Mouse (Mus musculus) liver, adult 2 months (tissue): ENCODE measurements around the gene Adgrv1. TPM values are rescaled to one million over a fixed set of nuclear protein-coding genes. Genes with fewer than 3 reads are reported as not detected.

Experiments used
- DNase-seq: peaks from one replicate; pipeline ENCODE4 v3.0.0-alpha.2; 2011; ENCODE audit warnings: low read depth, low spot score; ENCODE audit errors: extremely low read depth
- H3K27ac ChIP-seq: fragments of 200-500 bp; replicated peaks from 2 replicates; pipeline ENCODE4 v1.5.1; 2012; ENCODE audit warnings: low read depth, mild to moderate bottlenecking, control low read depth, inconsistent platforms, low read length; ENCODE audit not compliant: insufficient read depth
- H3K27me3 ChIP-seq: fragments of 200-500 bp; 2 replicates; pipeline ENCODE4 v1.6.1; 2012; ENCODE audit warnings: mild to moderate bottlenecking, moderate library complexity, low read length, inconsistent platforms; ENCODE audit not compliant: control insufficient read depth, insufficient read depth
- H3K36me3 ChIP-seq: fragments of 200-500 bp; 2 replicates; pipeline ENCODE4 v1.6.1; 2012; ENCODE audit warnings: low read length, inconsistent platforms; ENCODE audit not compliant: control insufficient read depth, insufficient read depth
- H3K4me1 ChIP-seq: fragments of 200-500 bp; 2 replicates; pipeline ENCODE4 v1.6.1; 2011; ENCODE audit warnings: low read length; ENCODE audit not compliant: control insufficient read depth, insufficient read depth
- H3K4me3 ChIP-seq: fragments of 200-500 bp; 2 replicates; pipeline ENCODE4 v1.5.1; 2011; ENCODE audit warnings: low read depth, mild to moderate bottlenecking, control low read depth, low read length, moderate library complexity; ENCODE audit not compliant: insufficient read depth
- H3K79me2 ChIP-seq: fragments of 200-500 bp; 2 replicates; pipeline ENCODE4 v1.6.1; 2012; ENCODE audit warnings: inconsistent platforms, mild to moderate bottlenecking, low read length, moderate library complexity; ENCODE audit not compliant: control insufficient read depth, insufficient read depth
- H3K9ac ChIP-seq: fragments of 200-500 bp; 2 replicates; pipeline ENCODE4 v1.6.1; 2012; ENCODE audit warnings: low read depth, mild to moderate bottlenecking, control low read depth, inconsistent platforms, low read length
- CTCF ChIP-seq: fragments of 200-500 bp; IDR thresholded peaks from 2 replicates; pipeline ENCODE4 v1.5.1; 2011; ENCODE audit warnings: low read depth, low read length, control low read depth
- POLR2A ChIP-seq: fragments of 200-500 bp; IDR thresholded peaks from 2 replicates; pipeline ENCODE4 v1.6.1; 2011; ENCODE audit warnings: low read length, control low read depth; ENCODE audit not compliant: insufficient read depth; ENCODE audit errors: extremely low read depth
- WGBS: fragments of 180-500 bp; shearing (Covaris S2); methylation state at CpG from one replicate; pipeline ENCODE4 v1.1.7; 2018; 5-methylcytosine and 5-hydroxymethylcytosine counted together
- polyA plus RNA-seq: library from polyadenylated mRNA; depleted of rRNA; stranded (reverse); fragments of >200 nt; gene quantifications from 2 replicates; pipeline ENCODE4 v1.2.3, GENCODE M21; 2012
- total RNA-seq: library from RNA; depleted of rRNA; stranded (reverse); fragments of >200 nt; gene quantifications from 2 replicates; pipeline ENCODE4 v1.2.3, GENCODE M21; 2014

The Adgrv1 gene
- total and polyA plus RNA-seq, 2 experiments, result 1.5 to 3.1 TPM

DNA sequence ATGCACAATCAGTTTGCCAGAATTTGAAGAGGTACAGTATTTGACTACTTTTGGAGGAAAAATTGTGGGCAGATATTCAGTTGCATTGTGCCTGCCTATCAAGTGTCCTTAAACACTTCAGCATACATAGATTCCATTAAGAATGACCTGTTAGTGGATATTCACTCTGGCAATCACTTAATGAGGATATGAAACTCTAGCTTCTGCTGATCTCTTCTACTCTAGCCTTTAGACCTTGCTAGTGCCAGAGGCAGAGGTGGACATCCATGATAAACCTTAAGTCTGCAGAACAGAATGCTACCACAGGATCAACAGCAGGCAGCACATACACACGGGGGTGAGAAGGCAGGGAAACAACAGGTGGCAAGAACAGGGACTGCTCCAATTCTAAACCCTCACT lies 488.5 kb downstream of the Adgrv1 start:
- H3K79me2 ChIP-seq, result no peaks in the 10 kb centered on the region
- no peak for TF ChIP-seq CTCF
- TF ChIP-seq POLR2A, result no peak
- WGBS, result 76% methylated on average over 1 of the region's 1 CpGs
- H3K4me1 ChIP-seq, result no peaks in the 10 kb centered on the region
- H3K27ac ChIP-seq, result no peak overlapping the region
- no peak overlapping the region for H3K9ac ChIP-seq
- DNase-seq, result no peak
- H3K27me3 ChIP-seq, result no peaks in the 10 kb centered on the region
- no peak overlapping the region for H3K4me3 ChIP-seq
- no peaks in the 10 kb centered on the region for H3K36me3 ChIP-seq

DNA sequence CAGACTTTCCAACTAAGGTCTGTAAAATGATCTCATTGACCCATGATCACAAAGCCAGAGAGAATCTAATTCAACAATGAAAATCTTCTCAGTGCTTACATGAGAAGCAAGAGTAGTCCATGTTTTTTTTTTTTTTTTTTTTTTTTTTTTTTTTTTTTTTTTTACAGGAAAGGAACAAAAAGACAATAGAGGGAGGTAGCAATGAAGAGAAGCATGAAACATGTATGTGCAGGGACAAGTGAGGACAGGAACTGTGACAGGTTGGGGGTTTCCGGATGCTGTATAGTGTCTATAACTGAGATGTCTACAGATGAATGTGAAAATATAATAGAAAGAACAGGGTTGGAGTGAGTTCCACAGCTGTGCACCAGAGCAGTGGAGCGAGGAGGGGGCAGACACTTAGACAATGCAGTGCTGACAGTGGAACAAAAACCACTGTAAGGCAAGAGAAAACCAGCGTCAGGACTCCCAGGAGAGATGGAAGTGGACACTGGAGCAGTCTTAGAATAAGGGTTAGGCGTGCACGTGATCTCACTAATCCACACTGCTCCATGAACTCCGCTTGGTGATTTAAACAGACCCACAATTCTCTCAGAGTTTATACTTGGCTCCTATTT lies 490.6 kb downstream of the Adgrv1 start:
- 97% methylated on average over 6 of the region's 6 CpGs for WGBS
- Histone ChIP-seq H3K27ac (no peak overlapping the region), H3K36me3 (no peaks in the 10 kb centered on the region), H3K4me1 (no peaks in the 10 kb centered on the region), H3K4me3 (no peak overlapping the region), H3K79me2 (no peaks in the 10 kb centered on the region), H3K9ac (no peak overlapping the region), H3K27me3 (no peaks in the 10 kb centered on the region)
- no peak for TF ChIP-seq CTCF
- TF ChIP-seq POLR2A, result no peak
- DNase-seq, result no peak

DNA sequence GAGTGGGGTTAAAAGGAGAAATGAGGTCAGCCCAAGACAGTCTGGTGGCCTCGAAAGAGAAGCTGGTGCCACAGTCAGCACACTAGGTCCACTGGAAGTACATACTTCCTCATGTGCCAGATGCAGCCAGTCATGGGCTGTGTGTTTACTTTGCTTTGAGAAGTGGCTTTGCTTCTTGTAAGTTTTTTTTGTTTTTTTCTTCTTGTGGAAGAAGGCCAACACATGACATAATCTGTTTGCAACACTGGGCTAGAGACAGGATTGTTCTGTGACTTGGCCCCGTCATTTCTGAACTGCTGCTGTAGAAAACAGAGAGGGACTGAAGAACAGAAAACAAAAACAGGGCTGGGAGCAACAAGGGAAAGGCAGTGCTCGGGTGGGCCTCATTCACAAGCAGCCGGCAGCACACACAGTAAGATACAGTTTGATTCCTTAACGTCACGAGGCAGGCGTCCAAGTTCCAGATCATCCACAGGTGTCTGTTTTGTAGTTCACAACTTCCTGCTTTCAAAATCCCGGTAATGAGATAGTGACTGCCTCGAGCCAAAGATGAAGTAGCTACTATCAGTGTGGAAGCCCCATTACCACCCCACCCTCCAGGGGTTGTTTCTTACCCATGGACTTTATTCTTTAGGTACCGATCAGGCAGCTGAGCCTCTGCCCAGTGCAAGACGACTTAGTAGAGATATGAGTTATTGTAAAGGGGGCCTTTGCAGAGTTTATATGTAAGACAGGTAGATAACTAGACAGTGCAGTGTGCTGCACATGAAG lies 496.1 kb downstream of the Adgrv1 start:
- H3K9ac ChIP-seq, result peak overlapping the region; percentile 11; the same call in 1 of the 2 replicates
- no peaks in the 10 kb centered on the region for H3K27me3 ChIP-seq
- H3K4me1 ChIP-seq, result no peaks in the 10 kb centered on the region
- peak; percentile 66 for DNase-seq
- no peak for TF ChIP-seq POLR2A
- TF ChIP-seq CTCF, result no peak
- WGBS, result 63% methylated on average over 11 of the region's 11 CpGs
- H3K36me3 ChIP-seq, result no peaks in the 10 kb centered on the region
- no peaks in the 10 kb centered on the region for H3K79me2 ChIP-seq
- H3K4me3 ChIP-seq, result no peak overlapping the region
- peak overlapping the region; percentile 64 for H3K27ac ChIP-seq

DNA sequence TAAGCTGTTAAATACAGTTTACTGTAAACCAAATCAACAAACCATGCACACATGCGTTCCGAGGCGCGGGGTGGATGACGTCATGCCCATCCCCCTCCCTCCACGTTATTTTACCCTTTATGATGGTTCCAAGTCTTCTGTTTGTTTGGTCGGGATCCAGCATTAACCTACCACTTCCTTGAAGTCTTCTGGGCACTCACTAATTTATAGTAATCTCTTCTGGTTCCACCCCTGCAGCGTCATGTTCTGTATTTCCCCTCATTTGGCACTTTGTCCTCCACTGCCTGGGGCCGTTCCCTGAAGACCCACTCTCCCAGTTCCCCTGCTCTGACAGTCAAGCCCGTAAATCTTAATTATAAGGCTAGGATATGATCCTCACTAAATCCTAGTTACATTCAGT lies 497.0 kb downstream of the Adgrv1 start:
- H3K9ac ChIP-seq, result no peak overlapping the region
- no peak for TF ChIP-seq CTCF
- no peak for TF ChIP-seq POLR2A
- H3K79me2 ChIP-seq, result no peaks in the 10 kb centered on the region
- no peaks in the 10 kb centered on the region for H3K4me1 ChIP-seq
- H3K36me3 ChIP-seq, result no peaks in the 10 kb centered on the region
- peak overlapping the region; percentile 31 for H3K27ac ChIP-seq
- no peak for DNase-seq
- WGBS, result 77% methylated on average over 10 of the region's 10 CpGs
- H3K4me3 ChIP-seq, result no peak overlapping the region
- no peaks in the 10 kb centered on the region for H3K27me3 ChIP-seq

DNA sequence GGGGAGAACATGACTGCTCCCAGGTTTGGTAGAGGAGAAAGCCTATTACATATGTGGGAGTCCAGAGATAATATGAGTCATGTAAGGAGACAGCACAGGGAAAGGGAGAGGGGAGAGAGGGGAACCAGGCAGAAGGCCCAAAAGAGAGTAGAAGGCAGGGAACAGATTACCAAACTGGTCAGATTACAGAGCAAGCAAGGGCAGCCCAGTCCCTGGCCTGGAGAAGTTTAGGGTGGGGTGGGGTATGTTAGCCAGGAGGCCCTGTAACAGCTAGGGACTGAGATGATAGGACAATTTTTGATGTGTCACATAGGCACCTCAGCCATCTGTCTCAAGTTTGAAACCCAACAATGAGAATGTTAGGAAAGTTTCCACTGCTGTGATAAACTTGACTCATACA lies 498.5 kb downstream of the Adgrv1 start:
- H3K27me3 ChIP-seq, result no peaks in the 10 kb centered on the region
- H3K36me3 ChIP-seq, result no peaks in the 10 kb centered on the region
- H3K9ac ChIP-seq, result no peak overlapping the region
- no peak overlapping the region for H3K27ac ChIP-seq
- no peak for DNase-seq
- no peaks in the 10 kb centered on the region for H3K79me2 ChIP-seq
- no peaks in the 10 kb centered on the region for H3K4me1 ChIP-seq
- no peak overlapping the region for H3K4me3 ChIP-seq
- TF ChIP-seq CTCF, result no peak
- TF ChIP-seq POLR2A, result no peak

DNA sequence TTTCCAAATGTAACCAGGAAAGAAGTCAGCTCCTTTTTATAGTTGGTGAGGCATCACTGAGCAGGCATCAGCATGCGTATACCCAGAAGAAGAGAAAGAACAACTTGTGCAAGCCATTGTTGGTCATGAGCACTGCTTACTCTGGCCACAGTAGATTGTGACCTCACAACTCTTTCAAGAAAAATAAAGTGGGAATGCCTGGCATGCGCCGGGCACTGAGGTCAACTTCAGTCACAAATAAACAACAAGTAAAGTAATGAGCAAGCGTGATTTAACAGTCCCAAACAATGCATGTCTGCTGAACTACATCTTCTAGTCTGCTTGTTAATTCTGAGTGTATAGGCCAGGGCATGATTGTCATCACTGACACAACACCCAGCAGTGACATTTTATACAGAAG lies 499.6 kb downstream of the Adgrv1 start:
- no peaks in the 10 kb centered on the region for H3K79me2 ChIP-seq
- no peaks in the 10 kb centered on the region for H3K27me3 ChIP-seq
- no peaks in the 10 kb centered on the region for H3K36me3 ChIP-seq
- 73% methylated on average over 4 of the region's 4 CpGs for WGBS
- DNase-seq, result no peak
- H3K27ac ChIP-seq, result 0 out of 2 replicates have a peak overlapping the region, but pooled peaks have one; percentile 55
- no peaks in the 10 kb centered on the region for H3K4me1 ChIP-seq
- H3K9ac ChIP-seq, result no peak overlapping the region
- TF ChIP-seq CTCF (no peak), POLR2A (no peak)
- H3K4me3 ChIP-seq, result no peak overlapping the region
